Mouse (Mus musculus): Measurements from ENCODE around the gene Clybl. TPM values are rescaled to one million over a fixed set of nuclear protein-coding genes. Genes with fewer than 3 reads are reported as not detected.
A peak's percentile ranks its signal among the peaks of the same experiment; 100 is the strongest.

The Clybl gene
- total RNA-seq, 2 experiments from 2014 or later = 9.7 to 24.2 TPM

DNA sequence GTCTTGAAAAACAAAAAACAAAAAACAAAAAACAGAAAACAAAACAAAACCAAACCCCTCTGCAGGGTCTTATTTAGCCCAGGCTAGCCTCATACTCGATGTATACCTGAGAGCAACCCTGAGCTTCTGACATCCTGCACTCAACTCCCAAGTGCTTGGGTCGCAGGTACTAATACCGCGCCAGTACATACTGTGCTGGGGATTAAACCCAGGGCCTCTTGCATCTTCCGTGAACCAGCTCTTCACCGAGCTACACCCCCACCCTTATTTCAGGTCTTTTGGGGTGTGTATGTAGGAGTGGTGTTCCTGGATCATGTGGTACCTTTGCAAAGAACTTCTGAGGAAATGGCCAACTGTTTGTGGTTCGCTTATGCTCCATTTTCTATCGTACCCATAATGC is 13.1 kb downstream of the Clybl start:
- ATAC-seq (replicated peaks; ENCODE audit: poor library complexity, severe bottlenecking) = no peak

GRCm38 (mm10) chr14:122196851-122197250 is 15.3 kb downstream of the Clybl start:
- no peak for ATAC-seq (replicated peaks; ENCODE audit: poor library complexity, severe bottlenecking)

GRCm38 (mm10) chr14:122200247-122200885 is 18.9 kb downstream of the Clybl start:
- ATAC-seq (replicated peaks; ENCODE audit: poor library complexity, severe bottlenecking) = no peak

DNA sequence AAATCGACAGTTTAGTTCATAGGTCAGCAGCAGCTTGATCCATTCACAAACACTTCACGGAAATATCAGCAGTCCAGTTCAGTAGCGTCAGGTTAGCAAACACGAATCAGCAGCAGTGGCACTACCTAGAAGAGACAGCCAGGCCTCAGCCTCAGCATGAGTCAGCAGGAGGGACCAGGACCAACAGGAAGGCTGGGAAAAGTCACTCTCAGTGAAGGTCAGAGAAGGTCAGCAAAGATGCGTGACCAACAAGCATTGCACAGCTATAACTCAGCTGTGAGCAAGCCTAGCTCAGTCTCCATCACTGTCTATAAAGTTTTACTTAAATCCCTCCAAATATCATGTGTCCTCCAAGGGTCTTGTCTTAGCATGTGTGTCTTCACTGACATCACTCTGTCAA is 27.7 kb downstream of the Clybl start:
- no peak for ATAC-seq (replicated peaks; ENCODE audit: poor library complexity, severe bottlenecking)

GRCm38 (mm10) chr14:122213590-122213989 is 32.1 kb downstream of the Clybl start:
- ATAC-seq (replicated peaks; ENCODE audit: poor library complexity, severe bottlenecking) = no peak

GRCm38 (mm10) chr14:122214126-122214525 is 32.6 kb downstream of the Clybl start:
- ATAC-seq (replicated peaks; ENCODE audit: poor library complexity, severe bottlenecking) = no peak

GRCm38 (mm10) chr14:122217221-122217620 is 35.7 kb downstream of the Clybl start:
- no peak for ATAC-seq (replicated peaks; ENCODE audit: poor library complexity, severe bottlenecking)

- ATAC-seq (replicated peaks; ENCODE audit: poor library complexity, severe bottlenecking) = 0 out of 2 replicates have a peak, but pooled peaks have one; percentile 8
Measured at GRCm38 (mm10) chr14:122222934-122223374, 41.5 kb downstream of the Clybl start.

- ATAC-seq (replicated peaks; ENCODE audit: poor library complexity, severe bottlenecking) = peak; percentile 97
Measured at GRCm38 (mm10) chr14:122223461-122224102, 42.1 kb downstream of the Clybl start.

GRCm38 (mm10) chr14:122224103-122224494 is 42.6 kb downstream of the Clybl start:
- no peak for ATAC-seq (replicated peaks; ENCODE audit: poor library complexity, severe bottlenecking)

GRCm38 (mm10) chr14:122224501-122224928 is 43.0 kb downstream of the Clybl start:
- ATAC-seq (replicated peaks; ENCODE audit: poor library complexity, severe bottlenecking) = no peak

DNA sequence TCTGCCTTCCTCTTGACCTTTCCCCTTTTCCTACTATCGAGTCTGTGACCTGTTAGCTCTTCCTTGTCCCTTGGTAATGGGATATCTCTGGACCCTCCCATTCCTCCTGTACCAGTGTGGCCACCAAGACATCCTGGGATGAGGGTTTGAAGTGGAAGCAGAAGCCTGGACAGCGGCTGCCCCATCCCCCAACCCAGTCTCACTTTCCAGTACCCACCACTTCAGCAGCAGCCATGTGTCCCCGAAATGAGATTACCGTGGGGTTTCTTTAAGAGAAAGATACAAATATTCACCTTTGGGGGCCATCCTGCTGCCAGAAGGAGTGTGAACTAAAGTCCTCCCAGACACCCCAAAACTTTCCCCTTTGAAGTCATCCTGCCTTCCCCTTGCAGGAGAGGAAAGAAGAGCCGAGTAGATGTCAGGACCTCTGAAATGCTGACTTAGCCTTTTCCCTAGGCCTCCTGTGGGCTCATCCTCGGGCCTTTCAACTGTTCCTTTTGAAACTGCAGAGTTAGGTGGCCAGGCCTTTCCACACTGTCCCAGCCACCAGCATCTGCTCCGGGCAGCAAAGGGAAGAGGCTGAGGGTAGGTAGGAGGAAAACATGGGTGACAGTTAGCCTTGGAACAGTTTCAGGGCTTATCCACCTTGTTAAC is 44.1 kb downstream of the Clybl start:
- ATAC-seq (replicated peaks; ENCODE audit: poor library complexity, severe bottlenecking) = no peak

DNA sequence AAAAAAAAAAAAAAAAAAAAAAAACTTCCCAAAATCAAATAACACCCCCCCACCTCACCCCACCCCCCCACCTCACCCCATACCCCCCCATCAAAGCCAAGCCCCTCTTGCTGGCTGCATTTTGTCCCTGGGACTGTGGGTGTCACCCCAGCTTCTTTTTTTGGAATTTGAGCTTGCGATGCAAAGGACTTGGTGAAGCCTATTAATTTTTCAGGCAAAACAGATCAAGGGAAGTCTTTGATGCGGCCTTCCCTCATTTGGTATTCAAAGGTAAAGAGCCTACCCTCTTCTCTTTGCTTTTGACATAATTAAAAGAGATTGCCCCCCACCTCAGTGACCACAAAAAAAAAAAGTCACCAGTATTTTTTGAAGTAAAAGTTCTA is 44.6 kb downstream of the Clybl start:
- no peak for ATAC-seq (replicated peaks; ENCODE audit: poor library complexity, severe bottlenecking)

DNA sequence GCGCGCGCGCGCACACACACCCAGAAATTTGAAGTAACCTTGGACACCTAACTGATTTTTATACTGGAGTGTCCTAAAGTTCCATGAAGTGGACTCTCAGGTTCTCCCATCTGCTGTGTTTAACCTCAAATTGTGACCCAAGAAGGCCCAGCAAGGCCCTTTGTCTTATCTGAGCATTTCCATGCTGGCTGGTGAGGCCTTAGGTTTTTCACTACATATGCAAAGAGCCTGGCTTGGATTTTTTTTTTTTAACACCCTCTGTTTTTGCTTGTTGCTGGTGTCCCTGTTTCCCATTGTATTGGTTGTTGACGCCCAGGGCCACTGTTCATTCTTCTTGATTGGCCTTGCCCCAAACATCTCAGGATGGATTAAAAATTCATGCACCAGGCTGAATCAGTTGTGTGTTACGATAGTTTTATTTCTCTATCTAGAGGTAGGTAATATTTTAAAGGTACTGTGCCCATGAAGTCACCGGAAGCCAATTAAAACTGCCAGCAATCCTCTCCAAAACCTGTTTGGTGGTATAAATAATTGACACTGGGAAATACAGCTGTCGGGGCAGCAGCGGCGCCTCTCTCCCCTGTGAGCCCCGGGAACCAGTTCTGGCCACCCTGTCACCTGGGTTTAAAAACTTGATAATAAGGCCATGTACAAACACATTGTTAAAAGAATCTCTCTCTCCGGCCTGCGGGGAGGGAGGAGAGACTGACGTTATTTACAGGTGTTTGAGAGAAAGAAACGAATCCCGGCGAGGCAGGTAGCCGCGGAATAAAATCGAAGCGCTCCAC is 45.4 kb downstream of the Clybl start:
- ATAC-seq (replicated peaks; ENCODE audit: poor library complexity, severe bottlenecking) = no peak

- ATAC-seq (replicated peaks; ENCODE audit: poor library complexity, severe bottlenecking) = no peak
Measured at GRCm38 (mm10) chr14:122227454-122227951, 46.0 kb downstream of the Clybl start.

DNA sequence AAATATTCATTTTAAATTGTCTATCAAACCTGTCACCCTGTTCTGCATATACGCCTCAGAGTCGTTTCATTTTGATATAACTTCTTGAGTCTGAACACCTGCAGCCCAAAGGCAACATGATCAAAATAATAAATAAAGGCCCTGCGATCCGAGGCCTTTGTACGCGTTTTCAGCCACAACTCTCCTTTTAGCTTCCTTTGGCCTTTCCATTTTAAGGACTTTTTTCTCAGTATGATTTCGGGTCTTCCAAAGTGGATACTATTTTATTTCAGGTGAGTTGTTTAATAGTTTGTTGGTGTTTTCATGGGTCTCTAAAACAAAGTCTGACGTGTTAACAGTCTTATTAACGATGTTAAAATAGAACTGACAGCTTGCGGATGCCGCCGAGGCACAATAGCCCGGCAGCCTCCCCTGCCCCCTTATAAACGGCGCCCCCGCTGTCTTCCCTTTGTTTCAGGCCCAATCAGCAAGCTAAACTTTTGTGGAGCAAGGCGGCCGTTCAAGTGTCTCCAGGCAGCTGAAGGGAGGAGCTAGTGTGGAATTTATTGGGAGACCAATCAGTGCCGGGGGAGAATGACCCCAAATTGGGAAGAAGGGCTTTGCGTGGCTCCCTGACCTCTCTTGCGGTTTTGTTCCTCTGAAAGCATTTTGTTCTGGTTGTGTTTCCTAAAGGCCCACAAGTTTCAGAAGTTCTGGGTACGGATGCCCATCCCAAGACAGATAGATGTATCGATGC is 47.5 kb downstream of the Clybl start:
- no peak for ATAC-seq (replicated peaks; ENCODE audit: poor library complexity, severe bottlenecking)

GRCm38 (mm10) chr14:122229988-122230387 is 48.5 kb downstream of the Clybl start:
- ATAC-seq (replicated peaks; ENCODE audit: poor library complexity, severe bottlenecking) = no peak

GRCm38 (mm10) chr14:122230621-122231025 is 49.1 kb downstream of the Clybl start:
- no peak for ATAC-seq (replicated peaks; ENCODE audit: poor library complexity, severe bottlenecking)

- ATAC-seq (replicated peaks; ENCODE audit: poor library complexity, severe bottlenecking) = no peak
Measured at GRCm38 (mm10) chr14:122231073-122231472, 49.6 kb downstream of the Clybl start.

DNA sequence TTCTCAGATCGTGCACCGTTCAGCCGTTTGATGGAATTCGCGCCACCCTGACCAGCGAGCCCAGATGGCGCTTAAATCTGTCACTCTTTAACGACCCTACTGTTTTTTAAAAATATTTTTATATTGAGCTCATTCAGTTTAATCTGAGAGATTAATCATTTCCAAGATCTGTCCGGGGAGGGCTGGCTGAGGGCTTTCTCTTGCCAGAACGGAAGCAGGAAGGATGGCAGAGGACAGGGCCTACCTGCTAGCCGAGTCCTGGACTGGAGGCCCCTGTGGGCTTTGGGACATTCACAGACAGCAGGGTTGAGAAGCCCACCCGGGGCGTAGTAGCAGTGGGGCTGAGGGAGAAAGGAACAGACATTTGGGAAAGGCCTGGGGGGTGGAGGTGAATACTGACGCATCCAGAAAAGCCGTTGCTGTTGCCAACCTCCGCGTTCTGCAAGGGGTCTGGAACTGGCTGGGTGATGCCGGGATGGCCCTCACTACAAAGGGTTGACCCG is 51.8 kb downstream of the Clybl start:
- no peak for ATAC-seq (replicated peaks; ENCODE audit: poor library complexity, severe bottlenecking)

Data from granulocyte monocyte progenitor cell, adult 5-6 weeks (primary cell).